Mouse (Mus musculus): ENCODE results near the gene Gm13698. TPM values are rescaled to one million over a fixed set of nuclear protein-coding genes. Genes with fewer than 3 reads are reported as not detected.

The Gm13698 gene
- polyA plus RNA-seq (2014; fragmentation: Illumina TruSeq; extraction: RNeasy Lipid Tissue Mini Kit (QIAGEN cat#74804); ENCODE audit: low read depth, low replicate concordance): not detected

DNA sequence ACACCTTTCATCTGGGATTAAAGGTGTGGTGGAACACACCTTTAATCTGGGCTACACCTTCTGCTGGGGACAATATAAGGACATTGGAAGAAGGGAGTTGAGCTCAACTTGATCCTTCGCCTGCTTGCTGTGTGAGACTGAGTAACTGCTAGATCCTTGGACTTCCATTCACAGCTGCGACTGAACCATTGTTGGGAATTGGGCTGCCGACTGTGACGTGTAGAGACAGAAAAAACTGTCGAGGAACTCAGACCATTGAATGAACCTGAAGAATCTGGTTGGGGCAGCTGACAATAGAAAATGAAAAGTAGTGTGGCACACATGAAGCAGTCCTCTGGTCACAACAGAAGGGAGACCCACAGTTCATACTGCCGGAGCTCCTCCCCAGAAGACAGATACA lies at the start of gene Gm13698:
Gene Gm13698, plus strand, starts transcription at position 301 of the 400 bp plus-strand sequence.

DNA sequence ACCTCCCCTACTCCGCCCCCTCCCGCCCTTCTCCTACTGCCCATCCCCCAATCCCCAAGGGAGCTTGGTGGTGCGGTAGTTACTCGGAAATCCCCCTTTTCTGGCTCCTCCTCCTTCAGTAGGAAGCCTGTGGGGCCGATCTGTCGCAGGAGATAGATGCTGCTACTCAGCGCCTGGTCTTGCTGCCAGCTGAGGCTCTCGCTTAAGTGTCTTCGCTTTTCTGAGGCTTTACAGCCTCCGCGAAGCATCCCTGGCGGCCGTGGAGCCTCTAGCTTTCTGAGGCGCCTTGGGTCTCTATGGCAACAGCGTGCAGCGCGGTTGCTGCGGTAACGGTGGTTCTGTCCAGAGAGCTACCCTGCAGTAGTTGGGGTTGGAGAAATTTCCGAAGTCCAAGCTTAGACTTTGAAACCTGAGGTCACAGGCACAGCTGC lies 14.5 kb upstream of the Gm13698 start, which contains the start of gene Zswim2:
Gene Zswim2, minus strand, starts transcription at position 298 of the 431 bp plus-strand sequence.

DNA sequence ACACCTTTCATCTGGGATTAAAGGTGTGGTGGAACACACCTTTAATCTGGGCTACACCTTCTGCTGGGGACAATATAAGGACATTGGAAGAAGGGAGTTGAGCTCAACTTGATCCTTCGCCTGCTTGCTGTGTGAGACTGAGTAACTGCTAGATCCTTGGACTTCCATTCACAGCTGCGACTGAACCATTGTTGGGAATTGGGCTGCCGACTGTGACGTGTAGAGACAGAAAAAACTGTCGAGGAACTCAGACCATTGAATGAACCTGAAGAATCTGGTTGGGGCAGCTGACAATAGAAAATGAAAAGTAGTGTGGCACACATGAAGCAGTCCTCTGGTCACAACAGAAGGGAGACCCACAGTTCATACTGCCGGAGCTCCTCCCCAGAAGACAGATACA lies 5.7 kb downstream of the Gm13698 start, which contains the start of gene Gm13693:
Gene Gm13693, plus strand, starts transcription at position 301 of the 400 bp plus-strand sequence.

GRCm38 (mm10) chr2:83967013-83967412 lies 11.5 kb downstream of the Gm13698 start, which contains the start of gene Gm13695:
Gene Gm13695, plus strand, starts transcription at chr2:83967313.

DNA sequence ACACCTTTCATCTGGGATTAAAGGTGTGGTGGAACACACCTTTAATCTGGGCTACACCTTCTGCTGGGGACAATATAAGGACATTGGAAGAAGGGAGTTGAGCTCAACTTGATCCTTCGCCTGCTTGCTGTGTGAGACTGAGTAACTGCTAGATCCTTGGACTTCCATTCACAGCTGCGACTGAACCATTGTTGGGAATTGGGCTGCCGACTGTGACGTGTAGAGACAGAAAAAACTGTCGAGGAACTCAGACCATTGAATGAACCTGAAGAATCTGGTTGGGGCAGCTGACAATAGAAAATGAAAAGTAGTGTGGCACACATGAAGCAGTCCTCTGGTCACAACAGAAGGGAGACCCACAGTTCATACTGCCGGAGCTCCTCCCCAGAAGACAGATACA lies 17.3 kb downstream of the Gm13698 start, which contains the start of gene Gm13696:
Gene Gm13696, plus strand, starts transcription at position 301 of the 400 bp plus-strand sequence.

GRCm38 (mm10) chr2:83978633-83979032 lies 23.1 kb downstream of the Gm13698 start, which contains the start of gene Gm13694:
Gene Gm13694, plus strand, starts transcription at chr2:83978933.

DNA sequence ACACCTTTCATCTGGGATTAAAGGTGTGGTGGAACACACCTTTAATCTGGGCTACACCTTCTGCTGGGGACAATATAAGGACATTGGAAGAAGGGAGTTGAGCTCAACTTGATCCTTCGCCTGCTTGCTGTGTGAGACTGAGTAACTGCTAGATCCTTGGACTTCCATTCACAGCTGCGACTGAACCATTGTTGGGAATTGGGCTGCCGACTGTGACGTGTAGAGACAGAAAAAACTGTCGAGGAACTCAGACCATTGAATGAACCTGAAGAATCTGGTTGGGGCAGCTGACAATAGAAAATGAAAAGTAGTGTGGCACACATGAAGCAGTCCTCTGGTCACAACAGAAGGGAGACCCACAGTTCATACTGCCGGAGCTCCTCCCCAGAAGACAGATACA lies 28.9 kb downstream of the Gm13698 start, which contains the start of gene Gm13697:
Gene Gm13697, plus strand, starts transcription at position 301 of the 400 bp plus-strand sequence.

DNA sequence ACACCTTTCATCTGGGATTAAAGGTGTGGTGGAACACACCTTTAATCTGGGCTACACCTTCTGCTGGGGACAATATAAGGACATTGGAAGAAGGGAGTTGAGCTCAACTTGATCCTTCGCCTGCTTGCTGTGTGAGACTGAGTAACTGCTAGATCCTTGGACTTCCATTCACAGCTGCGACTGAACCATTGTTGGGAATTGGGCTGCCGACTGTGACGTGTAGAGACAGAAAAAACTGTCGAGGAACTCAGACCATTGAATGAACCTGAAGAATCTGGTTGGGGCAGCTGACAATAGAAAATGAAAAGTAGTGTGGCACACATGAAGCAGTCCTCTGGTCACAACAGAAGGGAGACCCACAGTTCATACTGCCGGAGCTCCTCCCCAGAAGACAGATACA lies 34.8 kb downstream of the Gm13698 start, which contains the start of gene Gm13691:
Gene Gm13691, plus strand, starts transcription at position 301 of the 400 bp plus-strand sequence.

Other genes with a start within 250 kb of the Gm13698 start
- 73.0 TPM for gene Itgav, start 231.3 kb upstream of the Gm13698 start, polyA plus RNA-seq (2014; fragmentation: Illumina TruSeq; extraction: RNeasy Lipid Tissue Mini Kit (QIAGEN cat#74804); ENCODE audit: low read depth, low replicate concordance)
- 11.0 TPM for gene Fam171b, start 143.1 kb upstream of the Gm13698 start, polyA plus RNA-seq (2014; fragmentation: Illumina TruSeq; extraction: RNeasy Lipid Tissue Mini Kit (QIAGEN cat#74804); ENCODE audit: low read depth, low replicate concordance)
- gene Zswim2, start 14.5 kb upstream of the Gm13698 start, polyA plus RNA-seq (2014; fragmentation: Illumina TruSeq; extraction: RNeasy Lipid Tissue Mini Kit (QIAGEN cat#74804); ENCODE audit: low read depth, low replicate concordance): not detected
- not detected for gene Gm13693, start 5.8 kb downstream of the Gm13698 start, polyA plus RNA-seq (2014; fragmentation: Illumina TruSeq; extraction: RNeasy Lipid Tissue Mini Kit (QIAGEN cat#74804); ENCODE audit: low read depth, low replicate concordance)
- not detected for gene Gm13695, start 11.6 kb downstream of the Gm13698 start, polyA plus RNA-seq (2014; fragmentation: Illumina TruSeq; extraction: RNeasy Lipid Tissue Mini Kit (QIAGEN cat#74804); ENCODE audit: low read depth, low replicate concordance)
- gene Gm13696, start 17.4 kb downstream of the Gm13698 start, polyA plus RNA-seq (2014; fragmentation: Illumina TruSeq; extraction: RNeasy Lipid Tissue Mini Kit (QIAGEN cat#74804); ENCODE audit: low read depth, low replicate concordance): not detected
- gene Gm13694, start 23.2 kb downstream of the Gm13698 start, polyA plus RNA-seq (2014; fragmentation: Illumina TruSeq; extraction: RNeasy Lipid Tissue Mini Kit (QIAGEN cat#74804); ENCODE audit: low read depth, low replicate concordance): not detected
- gene Gm13697, start 29.1 kb downstream of the Gm13698 start, polyA plus RNA-seq (2014; fragmentation: Illumina TruSeq; extraction: RNeasy Lipid Tissue Mini Kit (QIAGEN cat#74804); ENCODE audit: low read depth, low replicate concordance): not detected
- gene Gm13691, start 34.9 kb downstream of the Gm13698 start, polyA plus RNA-seq (2014; fragmentation: Illumina TruSeq; extraction: RNeasy Lipid Tissue Mini Kit (QIAGEN cat#74804); ENCODE audit: low read depth, low replicate concordance): not detected

Measured in sigmoid colon, adult 10 weeks (tissue).